Mouse (Mus musculus) C2C12 (cell line): ENCODE measurements around the gene Gm49601. TPM values are rescaled to one million over a fixed set of nuclear protein-coding genes. Genes with fewer than 3 reads are reported as not detected.

Source experiments
- H3K27me3 ChIP-seq: one replicate; pipeline ENCODE4 v1.6.1; 2011; ENCODE audit not compliant: control insufficient read depth, insufficient read depth, insufficient read length
- H3K36me3 ChIP-seq: one replicate; pipeline ENCODE4 v1.6.1; 2011; ENCODE audit not compliant: control insufficient read depth, insufficient read depth
- H3K4me3 ChIP-seq: one replicate; pipeline ENCODE4 v1.5.1; 2011; ENCODE audit warnings: mild to moderate bottlenecking, control low read depth; ENCODE audit not compliant: poor library complexity, insufficient read depth, severe bottlenecking
- H3K79me2 ChIP-seq: one replicate; pipeline ENCODE4 v1.6.1; 2011; ENCODE audit not compliant: control insufficient read depth, insufficient read depth
- H3K79me3 ChIP-seq: one replicate; pipeline ENCODE4 v1.6.1; 2011; ENCODE audit warnings: low read depth, control low read depth
- H3ac ChIP-seq: one replicate; pipeline ENCODE3; 2011; ENCODE audit warnings: low read depth; ENCODE audit not compliant: control insufficient read depth, insufficient read length
- CEBPB ChIP-seq: IDR thresholded peaks from one replicate; pipeline ENCODE4 v1.6.1; 2011; ENCODE audit warnings: low read depth, mild to moderate bottlenecking, control low read depth, moderate library complexity
- CTCF ChIP-seq: IDR thresholded peaks from one replicate; pipeline ENCODE4 v1.5.1; 2011; ENCODE audit not compliant: control insufficient read depth, insufficient read depth, insufficient read length
- FOSL1 ChIP-seq: IDR thresholded peaks from one replicate; pipeline ENCODE4 v1.8.0; 2011; ENCODE audit warnings: mild to moderate bottlenecking, low read length; ENCODE audit not compliant: poor library complexity, insufficient read depth, severe bottlenecking
- MAX ChIP-seq: IDR thresholded peaks from one replicate; pipeline ENCODE4 v1.6.1; 2011; ENCODE audit warnings: mild to moderate bottlenecking, control low read depth
- MYOD1 ChIP-seq: IDR thresholded peaks from one replicate; pipeline ENCODE4 v1.6.1; 2011; ENCODE audit warnings: low read depth; ENCODE audit not compliant: control insufficient read depth, insufficient read length
- MYOG ChIP-seq: IDR thresholded peaks from one replicate; pipeline ENCODE4 v1.6.1; 2011; ENCODE audit not compliant: control insufficient read depth, insufficient read length; ENCODE audit errors: extremely low read depth
- USF1 ChIP-seq: IDR thresholded peaks from one replicate; pipeline ENCODE4 v1.6.1; 2011; ENCODE audit warnings: low read depth, mild to moderate bottlenecking, control low read depth, moderate library complexity
- polyA plus RNA-seq: library from polyadenylated mRNA; unstranded; fragments of >200 nt; fragmentation: generic; extraction: Trizol; gene quantifications from one replicate; pipeline ENCODE4 v1.2.1, GENCODE M21; 2012; ENCODE audit warnings: missing spikeins

Gene Gm49601
- polyA plus RNA-seq, 1 experiment = 5.3 TPM

GRCm38 (mm10) chr16:18584901-18585510 lies 41.2 kb downstream of the Gm49601 start:
- Histone ChIP-seq H3ac (peak overlapping the region; percentile 64), H3K27me3 (no peaks in the 10 kb centered on the region), H3K79me2 (peaks cover 18% of the 10 kb centered on the region), H3K36me3 (peaks cover 22% of the 10 kb centered on the region), H3K4me3 (peak overlapping the region; percentile 42), H3K79me3 (peaks cover 2% of the 10 kb centered on the region)
- TF ChIP-seq FOSL1 = no peak
- no peak for TF ChIP-seq USF1
- TF ChIP-seq MYOD1 = no peak
- TF ChIP-seq MAX = no peak
- TF ChIP-seq CTCF = no peak
- no peak for TF ChIP-seq CEBPB
- no peak for TF ChIP-seq MYOG

- no peak overlapping the region for H3ac ChIP-seq
- TF ChIP-seq MAX (no peak), CEBPB (no peak), MYOG (no peak), USF1 (no peak), CTCF (no peak), MYOD1 (no peak), FOSL1 (no peak)
- no peak overlapping the region for H3K4me3 ChIP-seq
- H3K36me3 ChIP-seq = peaks cover 22% of the 10 kb centered on the region
- H3K27me3 ChIP-seq = no peaks in the 10 kb centered on the region
- H3K79me2 ChIP-seq = peaks cover 18% of the 10 kb centered on the region
- H3K79me3 ChIP-seq = peaks cover 2% of the 10 kb centered on the region
Measured at GRCm38 (mm10) chr16:18583673-18584357, 42.4 kb downstream of the Gm49601 start.

- H3K79me3 ChIP-seq = peaks cover 2% of the 10 kb centered on the region
- no peaks in the 10 kb centered on the region for H3K27me3 ChIP-seq
- TF ChIP-seq CTCF (no peak), MYOD1 (no peak), MAX (no peak), MYOG (no peak), FOSL1 (no peak), USF1 (no peak), CEBPB (no peak)
- no peak overlapping the region for H3K4me3 ChIP-seq
- peaks cover 22% of the 10 kb centered on the region for H3K36me3 ChIP-seq
- peaks cover 18% of the 10 kb centered on the region for H3K79me2 ChIP-seq
- H3ac ChIP-seq = no peak overlapping the region
Measured at GRCm38 (mm10) chr16:18583169-18583568, 43.1 kb downstream of the Gm49601 start.

GRCm38 (mm10) chr16:18582426-18583148 lies 43.6 kb downstream of the Gm49601 start:
- H3K79me2 ChIP-seq = peaks cover 18% of the 10 kb centered on the region
- peaks cover 2% of the 10 kb centered on the region for H3K79me3 ChIP-seq
- H3K36me3 ChIP-seq = peaks cover 22% of the 10 kb centered on the region
- no peak for TF ChIP-seq MAX
- no peak for TF ChIP-seq CTCF
- no peak for TF ChIP-seq CEBPB
- TF ChIP-seq MYOG = no peak
- TF ChIP-seq USF1 = no peak
- TF ChIP-seq MYOD1 = no peak
- no peak for TF ChIP-seq FOSL1
- no peak overlapping the region for H3K4me3 ChIP-seq
- no peak overlapping the region for H3ac ChIP-seq
- no peaks in the 10 kb centered on the region for H3K27me3 ChIP-seq

DNA sequence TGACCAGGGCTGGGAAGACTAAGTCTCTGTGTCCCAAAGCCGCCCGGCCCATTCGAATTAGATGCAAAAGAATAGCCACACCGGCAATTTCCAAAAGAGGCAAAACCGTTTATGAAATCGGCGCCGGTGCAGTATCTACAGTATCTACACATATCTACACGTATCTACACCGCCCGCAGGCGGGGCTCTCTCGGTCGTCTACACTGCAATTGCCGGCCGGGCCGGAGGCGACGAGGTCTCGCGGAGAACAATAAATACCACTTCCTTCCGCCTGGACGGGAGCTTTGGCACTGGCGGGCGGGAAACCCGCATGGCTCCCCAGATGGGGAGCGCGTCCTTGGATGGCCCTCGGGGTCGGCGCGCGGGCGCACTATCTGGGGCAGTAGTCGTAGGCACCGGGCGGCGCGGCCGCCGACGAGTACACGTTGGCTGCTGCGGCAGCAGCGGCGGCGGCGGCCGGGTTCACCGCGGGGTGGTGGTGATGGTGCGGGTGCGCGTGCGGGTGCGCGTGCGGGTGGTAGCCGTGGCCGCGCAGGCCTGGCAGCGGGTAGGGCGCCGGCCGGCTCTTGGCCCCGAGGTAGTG lies 44.5 kb downstream of the Gm49601 start:
- Histone ChIP-seq H3ac (no peak overlapping the region), H3K4me3 (no peak overlapping the region), H3K79me3 (peaks cover 2% of the 10 kb centered on the region), H3K27me3 (no peaks in the 10 kb centered on the region), H3K36me3 (peaks cover 22% of the 10 kb centered on the region), H3K79me2 (peaks cover 18% of the 10 kb centered on the region)
- TF ChIP-seq CEBPB (no peak), MYOG (no peak), USF1 (no peak), FOSL1 (no peak), MAX (no peak), MYOD1 (no peak), CTCF (no peak)
